Mouse (Mus musculus): ENCODE results near the gene Ldhc.
"Not testable (repeated sequence)": the region's sequence is repeated elsewhere in the genome, so short reads cannot be mapped to it uniquely, and the experiment has no call there.

Gene Ldhc

GRCm38 (mm10) chr7:46842278-46842677 lies 18.7 kb upstream of the Ldhc start:
- no peak for DNase-seq (ENCODE audit: low spot score in 2 of 2)

GRCm38 (mm10) chr7:46843576-46843975 lies 17.4 kb upstream of the Ldhc start:
- no peak for DNase-seq (ENCODE audit: low spot score in 2 of 2)

GRCm38 (mm10) chr7:46845211-46845977 lies 15.6 kb upstream of the Ldhc start:
- peak; percentile 89 to 90 for DNase-seq (ENCODE audit: low spot score in 2 of 2)

- DNase-seq (ENCODE audit: low spot score in 2 of 2) = peak in 1 of 2 experiments; percentile 33
Observed at GRCm38 (mm10) chr7:46845978-46846485, 15.0 kb upstream of the Ldhc start.

- DNase-seq (ENCODE audit: low spot score in 2 of 2) = peak; percentile 54
Observed at GRCm38 (mm10) chr7:46846486-46847244, 14.3 kb upstream of the Ldhc start.

- no peak for DNase-seq (ENCODE audit: low spot score in 2 of 2)
Observed at GRCm38 (mm10) chr7:46849287-46849686, 11.7 kb upstream of the Ldhc start.

GRCm38 (mm10) chr7:46851026-46851425 lies 10.0 kb upstream of the Ldhc start:
- DNase-seq (ENCODE audit: low spot score in 2 of 2) = no peak

- no peak for DNase-seq (ENCODE audit: low spot score in 2 of 2)
Observed at GRCm38 (mm10) chr7:46852666-46853065, 8.3 kb upstream of the Ldhc start.

- no peak for DNase-seq (ENCODE audit: low spot score in 2 of 2)
Observed at GRCm38 (mm10) chr7:46853365-46853764, 7.6 kb upstream of the Ldhc start.

GRCm38 (mm10) chr7:46855866-46856560 lies 5.0 kb upstream of the Ldhc start:
- no peak for DNase-seq (ENCODE audit: low spot score in 2 of 2)

GRCm38 (mm10) chr7:46857436-46857835 lies 3.6 kb upstream of the Ldhc start:
- DNase-seq (ENCODE audit: low spot score in 2 of 2) = no peak

GRCm38 (mm10) chr7:46859031-46859430 lies 2.0 kb upstream of the Ldhc start:
- no peak for DNase-seq (ENCODE audit: low spot score in 2 of 2)

GRCm38 (mm10) chr7:46871988-46872387 lies 11.0 kb downstream of the Ldhc start:
- DNase-seq (ENCODE audit: low spot score in 2 of 2) = no peak

GRCm38 (mm10) chr7:46876841-46877240 lies 15.8 kb downstream of the Ldhc start:
- peak; percentile 8 to 24 for DNase-seq (ENCODE audit: low spot score in 2 of 2)

GRCm38 (mm10) chr7:46877255-46877654 lies 16.3 kb downstream of the Ldhc start:
- no peak for DNase-seq (ENCODE audit: low spot score in 2 of 2)

GRCm38 (mm10) chr7:46879851-46880250 lies 18.8 kb downstream of the Ldhc start:
- no peak for DNase-seq (ENCODE audit: low spot score in 2 of 2)

- DNase-seq (ENCODE audit: low spot score in 2 of 2) = no peak
Observed at GRCm38 (mm10) chr7:46880992-46881391, 20.0 kb downstream of the Ldhc start.

- not testable (repeated sequence) for DNase-seq (ENCODE audit: low spot score in 2 of 2)
Observed at GRCm38 (mm10) chr7:46881941-46882340, 20.9 kb downstream of the Ldhc start.

GRCm38 (mm10) chr7:46883304-46883703 lies 22.3 kb downstream of the Ldhc start:
- DNase-seq (ENCODE audit: low spot score in 2 of 2) = no peak

- DNase-seq (ENCODE audit: low spot score in 2 of 2) = no peak
Observed at GRCm38 (mm10) chr7:46895511-46895910, 34.5 kb downstream of the Ldhc start.

GRCm38 (mm10) chr7:46899343-46899742 lies 38.3 kb downstream of the Ldhc start:
- DNase-seq (ENCODE audit: low spot score in 2 of 2) = no peak

GRCm38 (mm10) chr7:46911250-46911649 lies 50.2 kb downstream of the Ldhc start:
- no peak for DNase-seq (ENCODE audit: low spot score in 2 of 2)

Data from right cerebral cortex, postnatal 36 days (tissue).